Mouse (Mus musculus) olfactory bulb, adult 2 months (tissue): ENCODE data around the gene Fam114a2. TPM values are rescaled to one million over a fixed set of nuclear protein-coding genes. Genes with fewer than 3 reads are reported as not detected.

Experiments used
- H3K27ac ChIP-seq: fragments of 200-500 bp; 2 replicates; pipeline ENCODE4 v1.5.1; 2012; ENCODE audit warnings: low read depth, low read length; ENCODE audit not compliant: insufficient read depth
- H3K4me1 ChIP-seq: fragments of 200-500 bp; 2 replicates; pipeline ENCODE4 v1.6.1; 2012; ENCODE audit warnings: low read length; ENCODE audit not compliant: control insufficient read depth, insufficient read depth
- H3K4me3 ChIP-seq: fragments of 200-500 bp; 2 replicates; pipeline ENCODE4 v1.5.1; 2012; ENCODE audit warnings: mild to moderate bottlenecking, low read depth, low read length, moderate library complexity; ENCODE audit not compliant: insufficient read depth
- CTCF ChIP-seq: fragments of 200-500 bp; IDR thresholded peaks from 2 replicates; pipeline ENCODE4 v1.5.1; 2012; ENCODE audit warnings: low read depth, mild to moderate bottlenecking, low read length, moderate library complexity; ENCODE audit not compliant: insufficient read depth
- POLR2A ChIP-seq: fragments of 200-500 bp; IDR thresholded peaks from 2 replicates; pipeline ENCODE4 v1.6.1; 2012; ENCODE audit warnings: mild to moderate bottlenecking, low read depth, low read length, moderate library complexity; ENCODE audit not compliant: insufficient read depth
- WGBS: fragments of 180-500 bp; shearing (Covaris S2); methylation state at CpG from one replicate; pipeline ENCODE4 v1.1.7; 2018; 5-methylcytosine and 5-hydroxymethylcytosine counted together
- polyA plus RNA-seq: library from polyadenylated mRNA; stranded (reverse); fragments of >200 nt; gene quantifications from 2 replicates; pipeline ENCODE4 v1.2.4, GENCODE M21; 2012; ENCODE audit warnings: low replicate concordance; ENCODE audit not compliant: missing spikeins, insufficient read depth, insufficient read length

The Fam114a2 gene
- polyA plus RNA-seq, 1 experiment, result not detected

DNA sequence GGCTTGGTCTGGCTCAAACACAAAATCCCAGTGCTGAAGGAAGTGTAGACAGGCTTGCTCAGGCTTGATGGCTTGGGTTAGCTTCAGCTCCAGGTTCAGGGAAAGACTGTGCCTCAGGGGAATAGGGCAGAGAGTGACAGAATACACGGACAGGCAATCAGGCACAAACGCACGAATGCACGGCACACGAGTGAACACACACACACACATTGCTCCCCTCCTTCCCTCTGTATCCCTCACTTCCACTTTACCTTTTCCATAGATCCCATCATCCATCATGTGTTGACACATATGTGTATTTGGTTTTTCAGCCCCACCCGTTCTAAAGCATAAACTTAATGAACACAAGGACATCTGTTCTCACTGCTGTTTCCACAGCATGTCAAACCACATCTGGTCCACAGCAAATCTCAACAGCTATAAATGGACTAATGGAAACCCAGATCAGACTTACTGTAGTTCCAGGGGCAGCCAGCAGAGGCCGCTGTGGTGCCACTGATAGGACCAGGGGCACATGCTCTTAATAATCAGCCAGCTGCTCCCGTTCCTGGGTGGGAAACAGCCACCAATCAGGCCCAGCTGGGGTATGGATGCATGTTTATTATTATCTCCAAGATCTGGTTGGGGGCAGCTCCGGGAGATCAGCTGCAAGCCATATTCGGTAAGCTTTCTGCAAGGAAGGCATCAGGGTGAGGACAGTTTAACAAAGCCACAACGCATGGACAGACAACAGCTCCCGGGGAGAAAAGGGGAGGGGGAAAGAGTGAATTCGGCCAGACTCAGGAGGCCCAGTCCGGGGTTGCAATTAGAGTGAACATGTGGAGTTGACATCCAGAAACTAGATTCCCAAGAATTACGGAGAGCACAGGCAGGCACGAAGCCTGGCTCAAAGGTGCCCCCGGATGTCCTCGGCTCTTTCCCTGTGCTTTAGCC is 30.5 kb upstream of the Fam114a2 start:
- TF ChIP-seq POLR2A, result no peak
- peak; percentile 63 for TF ChIP-seq CTCF
- Histone ChIP-seq H3K4me3 (0 out of 2 replicates have a peak overlapping the region, but pooled peaks have one; percentile 7), H3K4me1 (peaks cover 5% of the 10 kb centered on the region), H3K27ac (no peak overlapping the region)
- 31% methylated on average over 18 of the region's 18 CpGs for WGBS

DNA sequence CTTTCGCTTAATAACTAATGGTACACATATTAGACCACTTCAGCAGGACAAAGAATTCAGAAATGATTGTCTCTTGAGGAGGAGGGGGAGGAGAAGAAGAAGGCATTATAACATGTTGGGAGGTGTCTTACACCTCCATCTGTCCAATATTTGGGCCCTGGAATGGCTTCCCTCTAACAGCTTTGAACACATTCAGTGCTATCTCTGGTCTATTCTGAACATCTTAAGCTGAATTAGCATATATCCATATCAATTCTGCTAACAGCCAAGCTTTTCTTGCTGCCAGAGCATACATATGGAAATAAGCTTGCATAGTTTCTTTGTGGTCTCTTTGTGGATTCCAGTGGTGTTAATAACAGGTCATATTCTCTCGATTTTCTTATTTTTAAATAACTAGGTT is 22.3 kb upstream of the Fam114a2 start:
- TF ChIP-seq POLR2A, result no peak
- no peak for TF ChIP-seq CTCF
- H3K27ac ChIP-seq, result no peak overlapping the region
- no peaks in the 10 kb centered on the region for H3K4me1 ChIP-seq
- no peak overlapping the region for H3K4me3 ChIP-seq
- 56% methylated on average over 2 of the region's 2 CpGs for WGBS

DNA sequence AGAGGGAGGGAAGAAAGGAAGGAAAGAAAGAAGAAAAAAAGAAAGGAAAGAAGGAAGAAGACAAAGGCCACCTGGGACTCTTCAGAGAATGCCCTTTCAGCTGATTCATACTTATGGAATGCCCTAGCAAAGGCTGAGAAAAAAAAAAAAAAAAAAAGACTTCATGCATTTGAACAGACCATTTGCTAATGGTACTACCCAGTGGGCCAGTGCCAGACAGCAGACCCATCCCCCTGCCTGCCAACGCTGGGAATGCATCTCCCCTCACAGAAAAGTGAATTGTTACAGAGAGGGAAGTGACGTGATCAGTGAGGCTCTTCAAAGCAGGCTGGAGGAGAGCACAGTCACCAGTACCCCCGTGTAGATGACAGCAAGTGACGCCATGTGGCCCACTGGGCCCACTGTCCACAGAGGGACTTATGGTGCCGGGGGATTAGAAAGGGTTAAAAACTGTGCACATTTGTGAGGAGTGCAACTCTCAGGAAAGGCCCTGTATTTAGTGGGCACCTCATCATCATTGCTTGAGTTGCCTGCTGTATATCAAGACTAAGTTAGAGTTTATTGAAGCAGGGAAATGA is 21.5 kb upstream of the Fam114a2 start:
- no peak overlapping the region for H3K4me3 ChIP-seq
- 0 out of 2 replicates have a peak, but pooled peaks cover 2% of the 10 kb centered on the region for H3K4me1 ChIP-seq
- TF ChIP-seq CTCF (no peak), POLR2A (no peak)
- no peak overlapping the region for H3K27ac ChIP-seq
- WGBS, result 78% methylated on average over 5 of the region's 5 CpGs

DNA sequence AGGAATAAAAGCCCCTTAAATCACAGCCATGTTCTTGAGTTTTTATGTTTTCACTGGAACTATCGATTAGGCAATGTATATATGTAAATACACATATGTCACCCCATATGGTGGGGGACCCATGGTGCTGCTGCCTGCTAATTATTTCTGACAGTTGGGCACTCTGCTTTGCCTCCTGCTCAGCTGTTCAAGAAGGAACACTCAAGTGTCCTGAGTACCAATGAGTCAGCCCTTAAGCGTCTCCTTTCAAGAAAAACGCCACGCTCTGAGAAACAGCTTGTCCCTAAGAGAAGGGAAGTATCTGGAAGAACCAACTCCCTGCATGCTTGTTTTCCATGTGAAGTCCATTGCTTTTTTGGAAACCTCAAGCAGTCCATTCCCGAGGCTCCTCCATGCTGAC is 17.5 kb upstream of the Fam114a2 start:
- H3K27ac ChIP-seq, result no peak overlapping the region
- 78% methylated on average over 5 of the region's 5 CpGs for WGBS
- H3K4me3 ChIP-seq, result no peak overlapping the region
- no peak for TF ChIP-seq CTCF
- no peak for TF ChIP-seq POLR2A
- 0 out of 2 replicates have a peak, but pooled peaks cover 2% of the 10 kb centered on the region for H3K4me1 ChIP-seq

DNA sequence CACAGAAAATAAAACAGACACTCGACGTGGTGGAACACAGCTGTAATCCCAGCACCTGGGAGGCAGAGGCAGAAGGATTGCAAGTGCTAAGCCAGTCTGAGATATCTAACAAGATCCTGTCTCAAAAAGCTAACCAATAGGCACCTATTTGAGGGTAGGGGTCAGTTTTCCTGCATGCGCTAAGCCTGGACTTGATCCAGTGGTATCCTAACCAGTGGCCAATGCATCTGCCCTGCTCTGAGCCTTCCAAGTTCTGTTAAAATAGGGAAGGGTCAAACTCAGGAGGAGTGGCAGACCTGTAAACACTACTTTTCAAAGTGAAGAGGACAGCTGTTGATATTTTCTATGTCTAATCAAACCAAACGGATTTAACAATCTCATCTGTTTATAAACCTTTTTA is 13.9 kb upstream of the Fam114a2 start:
- 0 out of 2 replicates have a peak, but pooled peaks cover 2% of the 10 kb centered on the region for H3K4me1 ChIP-seq
- 94% methylated on average over 4 of the region's 4 CpGs for WGBS
- TF ChIP-seq POLR2A (no peak), CTCF (no peak)

DNA sequence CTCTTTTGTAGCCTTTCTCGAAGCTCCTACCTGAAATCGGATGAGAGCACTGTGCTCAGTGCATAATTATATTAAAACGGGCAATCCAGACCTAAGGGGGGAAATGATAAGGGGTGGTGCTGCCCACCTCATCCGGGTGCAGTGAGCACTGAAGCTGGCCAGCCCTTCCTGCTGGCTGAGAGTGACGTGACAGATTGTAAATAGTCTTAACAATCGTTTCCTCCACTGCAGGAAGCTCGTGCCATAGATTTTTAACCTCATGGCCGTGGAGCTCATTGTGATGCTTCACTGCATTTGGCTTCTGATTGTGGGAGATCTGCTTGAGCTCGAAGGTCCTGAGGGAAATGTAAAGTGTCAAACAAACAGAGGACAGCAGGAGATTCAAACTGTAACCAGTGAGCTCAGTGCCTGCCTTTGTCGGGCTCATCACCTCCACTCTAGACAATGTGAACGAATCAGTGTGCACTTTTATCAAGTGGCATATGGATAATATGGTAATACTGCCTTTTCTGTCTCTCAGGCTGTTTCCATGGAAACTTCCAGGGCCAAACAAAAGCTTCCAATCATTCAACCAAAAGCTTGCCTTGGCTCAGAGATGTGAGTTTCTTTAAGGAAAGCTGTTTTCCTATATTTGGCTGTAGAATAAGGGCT is 13.0 kb upstream of the Fam114a2 start:
- Histone ChIP-seq H3K4me3 (no peak overlapping the region), H3K4me1 (0 out of 2 replicates have a peak, but pooled peaks cover 2% of the 10 kb centered on the region), H3K27ac (no peak overlapping the region)
- WGBS, result 39% methylated on average over 11 of the region's 11 CpGs
- TF ChIP-seq CTCF, result no peak
- no peak for TF ChIP-seq POLR2A

More for the DNA sequence above, 13.9 kb upstream of the Fam114a2 start:
- Histone ChIP-seq H3K27ac (no peak overlapping the region), H3K4me3 (no peak overlapping the region)

DNA sequence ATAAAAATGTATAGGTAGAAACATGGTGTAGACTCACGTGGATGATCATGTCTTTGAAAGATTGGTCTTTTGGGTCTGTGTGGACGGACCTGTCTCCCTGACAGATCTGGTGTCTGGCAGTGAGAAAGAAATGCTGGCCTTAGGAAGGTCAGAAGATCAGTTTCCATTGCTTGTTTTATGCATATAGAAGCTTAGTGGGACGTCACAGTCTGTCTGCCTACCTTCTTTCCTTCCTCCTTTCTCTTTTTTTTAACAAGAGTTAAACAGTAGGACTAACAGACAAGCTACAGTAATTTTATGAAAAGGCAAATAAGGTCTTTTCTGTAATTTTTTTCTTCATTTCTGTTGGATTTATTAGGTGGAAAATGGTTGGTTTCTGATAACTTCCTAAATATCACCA is 10.7 kb upstream of the Fam114a2 start:
- no peaks in the 10 kb centered on the region for H3K4me1 ChIP-seq
- WGBS, result 95% methylated on average over 3 of the region's 3 CpGs
- TF ChIP-seq POLR2A, result no peak
- TF ChIP-seq CTCF, result no peak
- no peak overlapping the region for H3K27ac ChIP-seq
- H3K4me3 ChIP-seq, result no peak overlapping the region

DNA sequence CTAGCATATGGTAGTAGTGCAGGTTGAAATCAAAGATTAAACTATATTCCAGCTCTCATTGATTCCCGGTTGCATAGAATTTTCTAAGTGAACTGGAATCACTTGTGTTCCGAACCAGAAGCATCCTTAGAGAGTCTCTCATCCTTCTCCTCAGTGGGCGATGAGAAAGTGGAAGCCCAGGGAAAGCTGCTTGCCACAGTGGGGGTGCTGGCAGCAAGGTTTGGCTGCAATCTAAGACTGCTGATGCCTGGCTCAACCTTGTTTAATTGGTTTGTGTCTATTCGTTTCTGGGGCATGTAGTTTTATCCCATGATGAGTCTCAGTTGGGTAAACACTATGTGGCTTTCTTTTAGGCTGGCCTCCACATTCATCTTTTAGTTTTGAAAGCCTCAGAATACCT is 9.1 kb upstream of the Fam114a2 start:
- Histone ChIP-seq H3K27ac (no peak overlapping the region), H3K4me3 (no peak overlapping the region), H3K4me1 (peaks cover 2% of the 10 kb centered on the region; the same call in 1 of the 2 replicates)
- WGBS, result 63% methylated on average over 4 of the region's 4 CpGs
- TF ChIP-seq CTCF, result no peak
- no peak for TF ChIP-seq POLR2A

DNA sequence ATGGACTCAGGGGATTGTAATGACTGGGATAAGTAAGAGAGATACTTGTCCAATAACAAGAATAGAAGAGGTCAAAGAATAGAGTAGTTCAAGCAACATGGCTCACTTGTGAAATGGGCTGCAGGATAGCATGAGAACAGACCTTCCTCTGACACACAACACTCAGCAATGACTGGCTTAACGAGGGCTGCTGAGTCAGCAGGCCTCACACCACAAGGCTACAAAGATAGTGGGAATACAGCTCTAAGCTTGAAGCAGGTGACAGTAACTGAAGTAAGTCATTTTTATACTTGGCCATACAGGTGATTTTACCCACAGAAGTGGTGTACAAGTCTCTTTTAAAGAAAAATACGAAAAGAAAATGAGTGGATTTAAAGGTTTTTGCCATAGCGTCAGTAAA is 7.5 kb upstream of the Fam114a2 start:
- no peak overlapping the region for H3K4me3 ChIP-seq
- peaks cover 5% of the 10 kb centered on the region; the same call in 1 of the 2 replicates for H3K4me1 ChIP-seq
- no peak overlapping the region for H3K27ac ChIP-seq
- no peak for TF ChIP-seq POLR2A
- 83% methylated on average over 3 of the region's 3 CpGs for WGBS

DNA sequence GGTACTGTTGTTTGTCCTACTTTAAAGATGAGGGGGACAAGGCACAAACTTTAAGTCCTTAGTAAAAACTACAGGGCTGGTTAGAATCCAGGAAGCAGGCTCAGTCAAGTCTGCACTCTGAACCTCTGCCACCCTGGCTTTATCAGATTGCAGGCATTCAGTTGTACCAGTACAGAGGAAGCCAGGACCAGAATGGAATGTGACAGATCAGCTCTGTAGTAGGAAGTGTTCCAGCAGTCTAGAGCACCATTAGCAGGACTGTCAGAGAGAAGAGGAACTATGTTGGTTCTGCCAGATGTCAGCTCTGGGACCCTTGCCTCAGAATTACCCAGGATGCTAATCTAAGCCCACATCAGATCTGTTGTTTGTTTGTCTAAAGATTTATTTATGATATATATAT is 6.2 kb upstream of the Fam114a2 start:
- peaks cover 5% of the 10 kb centered on the region; the same call in 1 of the 2 replicates for H3K4me1 ChIP-seq
- H3K4me3 ChIP-seq, result no peak overlapping the region
- no peak for TF ChIP-seq CTCF
- TF ChIP-seq POLR2A, result no peak
- H3K27ac ChIP-seq, result no peak overlapping the region
